Mouse (Mus musculus) olfactory bulb, adult 2 months (tissue): Measurements from ENCODE around the gene Cib1. TPM values are rescaled to one million over a fixed set of nuclear protein-coding genes. Genes with fewer than 3 reads are reported as not detected.

Experiments
- H3K27ac ChIP-seq: fragments of 200-500 bp; 2 replicates; pipeline ENCODE4 v1.5.1; 2012; ENCODE audit warnings: low read depth, low read length; ENCODE audit not compliant: insufficient read depth
- H3K4me1 ChIP-seq: fragments of 200-500 bp; 2 replicates; pipeline ENCODE4 v1.6.1; 2012; ENCODE audit warnings: low read length; ENCODE audit not compliant: control insufficient read depth, insufficient read depth
- H3K4me3 ChIP-seq: fragments of 200-500 bp; 2 replicates; pipeline ENCODE4 v1.5.1; 2012; ENCODE audit warnings: mild to moderate bottlenecking, low read depth, low read length, moderate library complexity; ENCODE audit not compliant: insufficient read depth
- CTCF ChIP-seq: fragments of 200-500 bp; IDR thresholded peaks from 2 replicates; pipeline ENCODE4 v1.5.1; 2012; ENCODE audit warnings: low read depth, mild to moderate bottlenecking, low read length, moderate library complexity; ENCODE audit not compliant: insufficient read depth
- POLR2A ChIP-seq: fragments of 200-500 bp; IDR thresholded peaks from 2 replicates; pipeline ENCODE4 v1.6.1; 2012; ENCODE audit warnings: mild to moderate bottlenecking, low read depth, low read length, moderate library complexity; ENCODE audit not compliant: insufficient read depth
- WGBS: fragments of 180-500 bp; shearing (Covaris S2); methylation state at CpG from one replicate; pipeline ENCODE4 v1.1.7; 2018; 5-methylcytosine and 5-hydroxymethylcytosine counted together
- polyA plus RNA-seq: library from polyadenylated mRNA; stranded (reverse); fragments of >200 nt; gene quantifications from 2 replicates; pipeline ENCODE4 v1.2.4, GENCODE M21; 2012; ENCODE audit warnings: low replicate concordance; ENCODE audit not compliant: missing spikeins, insufficient read depth, insufficient read length

The Cib1 gene
- polyA plus RNA-seq, 1 experiment, result not detected

DNA sequence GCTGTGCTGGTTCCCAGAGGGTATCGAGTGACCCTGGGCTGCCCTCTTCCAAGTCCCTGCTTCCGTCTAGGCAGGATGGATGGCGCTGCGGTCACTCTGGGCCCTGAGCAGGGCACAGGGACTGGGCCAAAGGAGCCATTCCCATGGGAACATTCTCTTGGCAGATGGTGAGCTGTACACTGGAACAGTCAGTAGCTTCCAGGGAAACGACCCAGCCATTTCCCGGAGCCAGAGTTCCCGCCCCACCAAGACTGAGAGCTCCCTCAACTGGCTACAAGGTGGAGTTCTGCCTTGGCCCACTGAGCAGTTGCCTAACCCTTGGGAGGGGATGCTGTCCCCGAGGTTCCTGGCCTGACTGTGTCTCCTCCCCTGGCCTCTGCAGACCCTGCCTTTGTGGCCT, 16.0 kb downstream of the Cib1 start:
- peak overlapping the region; percentile 50; the same call in 1 of the 2 replicates for H3K27ac ChIP-seq
- 32% methylated on average over 8 of the region's 8 CpGs for whole genome bisulfite sequencing
- no peak for TF ChIP-seq POLR2A
- no peak for TF ChIP-seq CTCF

GRCm38 (mm10) chr7:80215398-80215797, 17.2 kb downstream of the Cib1 start:
- peaks cover 10% of the 10 kb centered on the region for H3K4me1 ChIP-seq
- TF ChIP-seq POLR2A (no peak), CTCF (peak; percentile 66)
- 34% methylated on average over 4 of the region's 4 CpGs for WGBS
- no peak overlapping the region for H3K27ac ChIP-seq
- no peak overlapping the region for H3K4me3 ChIP-seq

More for the DNA sequence above, 16.0 kb downstream of the Cib1 start:
- 0 out of 2 replicates have a peak, but pooled peaks cover 7% of the 10 kb centered on the region for H3K4me1 ChIP-seq
- H3K4me3 ChIP-seq, result no peak overlapping the region

- WGBS, result 78% methylated on average over 8 of the region's 8 CpGs
- no peak overlapping the region for H3K27ac ChIP-seq
These were observed 18.2 kb downstream of the Cib1 start for GRCm38 (mm10) chr7:80214459-80214858.

DNA sequence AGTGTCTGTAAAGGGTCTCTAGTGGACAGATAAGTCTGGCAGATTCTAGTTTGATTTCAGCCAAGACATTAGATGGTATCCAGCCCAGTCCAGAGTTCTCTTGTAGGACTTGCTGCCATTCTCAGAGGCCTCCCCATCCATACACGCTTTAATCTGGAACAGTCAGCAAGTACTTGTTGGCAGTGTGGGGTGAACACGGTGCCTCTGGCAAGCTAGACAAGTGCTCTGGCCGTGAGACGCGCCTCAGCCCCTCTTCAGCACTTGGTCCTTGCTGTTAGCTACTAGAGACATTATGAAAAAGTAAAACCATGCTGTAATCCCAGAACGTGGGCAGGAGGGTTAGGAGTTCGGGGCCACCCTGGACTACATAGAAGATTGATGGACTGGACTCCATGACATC, 19.0 kb downstream of the Cib1 start:
- TF ChIP-seq POLR2A, result no peak
- TF ChIP-seq CTCF, result no peak
- whole genome bisulfite sequencing, result 81% methylated on average over 7 of the region's 7 CpGs
- peaks cover 20% of the 10 kb centered on the region for H3K4me1 ChIP-seq
- H3K27ac ChIP-seq, result no peak overlapping the region
- H3K4me3 ChIP-seq, result no peak overlapping the region

More at GRCm38 (mm10) chr7:80214459-80214858, 18.2 kb downstream of the Cib1 start:
- peaks cover 13% of the 10 kb centered on the region for H3K4me1 ChIP-seq
- no peak for TF ChIP-seq POLR2A
- no peak for TF ChIP-seq CTCF
- H3K4me3 ChIP-seq, result no peak overlapping the region

GRCm38 (mm10) chr7:80210982-80211381, 21.6 kb downstream of the Cib1 start:
- no peak for TF ChIP-seq CTCF
- TF ChIP-seq POLR2A, result no peak
- Histone ChIP-seq H3K4me1 (peaks cover 38% of the 10 kb centered on the region), H3K4me3 (no peak overlapping the region), H3K27ac (no peak overlapping the region)
- WGBS, result 73% methylated on average over 4 of the region's 4 CpGs

- H3K4me1 ChIP-seq, result peaks cover 40% of the 10 kb centered on the region
- TF ChIP-seq POLR2A (no peak), CTCF (no peak)
- H3K27ac ChIP-seq, result no peak overlapping the region
- 79% methylated on average over 6 of the region's 6 CpGs for WGBS
- H3K4me3 ChIP-seq, result no peak overlapping the region
These were observed 22.9 kb downstream of the Cib1 start for GRCm38 (mm10) chr7:80209669-80210068.

- peaks cover 40% of the 10 kb centered on the region for H3K4me1 ChIP-seq
- no peak overlapping the region for H3K4me3 ChIP-seq
- TF ChIP-seq CTCF, result no peak
- no peak for TF ChIP-seq POLR2A
- WGBS, result 53% methylated on average over 10 of the region's 10 CpGs
- H3K27ac ChIP-seq, result no peak overlapping the region
These were observed 23.7 kb downstream of the Cib1 start for GRCm38 (mm10) chr7:80208738-80209430.

DNA sequence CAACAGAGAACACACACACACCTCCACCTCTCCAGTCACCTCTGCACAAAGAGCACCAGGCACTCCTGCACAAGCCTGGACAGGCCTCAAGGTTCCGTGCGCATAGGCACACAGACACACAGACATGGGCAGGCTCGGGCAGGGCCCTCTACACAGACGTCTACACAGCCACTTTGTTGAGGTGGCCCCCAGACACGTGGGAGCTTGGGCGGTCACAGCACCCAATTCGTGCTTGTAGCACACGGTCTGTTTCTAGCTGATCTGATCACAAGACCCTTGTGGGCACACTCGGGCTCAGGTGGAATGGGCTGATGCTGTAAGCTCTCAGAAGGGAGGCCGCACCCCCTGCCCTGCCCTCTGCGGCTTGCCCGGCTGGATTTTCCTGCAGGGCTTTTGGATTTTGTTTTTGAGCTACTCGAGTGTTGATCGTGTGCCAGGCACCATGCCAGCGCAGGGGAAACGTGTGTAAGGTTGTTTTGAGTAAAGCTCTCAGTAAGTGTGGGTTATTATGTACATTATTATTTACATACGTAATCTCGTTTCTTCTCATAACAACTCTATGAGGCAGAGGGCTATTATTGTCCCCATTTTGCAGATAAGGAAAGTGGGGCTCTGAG, 24.5 kb downstream of the Cib1 start:
- TF ChIP-seq POLR2A, result no peak
- TF ChIP-seq CTCF, result no peak
- Histone ChIP-seq H3K4me3 (no peak overlapping the region), H3K4me1 (peaks cover 46% of the 10 kb centered on the region), H3K27ac (no peak overlapping the region)
- 57% methylated on average over 18 of the region's 18 CpGs for WGBS

- Histone ChIP-seq H3K4me1 (peaks cover 54% of the 10 kb centered on the region), H3K27ac (no peak overlapping the region), H3K4me3 (no peak overlapping the region)
- WGBS, result 56% methylated on average over 3 of the region's 3 CpGs
- no peak for TF ChIP-seq CTCF
- TF ChIP-seq POLR2A, result no peak
These were observed 25.3 kb downstream of the Cib1 start for GRCm38 (mm10) chr7:80207314-80207731.
